Mouse (Mus musculus) left cerebral cortex, adult 9 months (tissue): ENCODE results near the gene Cend1.
A peak's percentile ranks its signal among the peaks of the same experiment; 100 is the strongest.

Experiments
- DNase-seq, 2 experiments: peaks; one replicate each; pipeline ENCODE4 v3.0.0; 2022; ENCODE audit warnings: low spot score in 2 of 2

Gene Cend1

GRCm38 (mm10) chr7:141443081-141443821 is 14.0 kb upstream of the Cend1 start:
- DNase-seq = no peak

- no peak for DNase-seq
Measured at GRCm38 (mm10) chr7:141442199-141442598, 12.9 kb upstream of the Cend1 start.

- DNase-seq = no peak
Measured at GRCm38 (mm10) chr7:141441460-141441859, 12.2 kb upstream of the Cend1 start.

GRCm38 (mm10) chr7:141440613-141441012 is 11.3 kb upstream of the Cend1 start:
- no peak for DNase-seq

- no peak for DNase-seq
Measured at GRCm38 (mm10) chr7:141439811-141440210, 10.5 kb upstream of the Cend1 start.

GRCm38 (mm10) chr7:141439140-141439679 is 9.9 kb upstream of the Cend1 start:
- no peak for DNase-seq

- no peak for DNase-seq
Measured at GRCm38 (mm10) chr7:141438201-141438968, 9.1 kb upstream of the Cend1 start.

GRCm38 (mm10) chr7:141437178-141438120 is 8.2 kb upstream of the Cend1 start, which contains the start of gene Slc25a22:
Gene Slc25a22, minus strand, starts transcription at chr7:141437892.
- DNase-seq = peak in 1 of 2 experiments; percentile 80

- no peak for DNase-seq
Measured at GRCm38 (mm10) chr7:141436523-141436892, 7.2 kb upstream of the Cend1 start.

- DNase-seq = no peak
Measured at GRCm38 (mm10) chr7:141435856-141436522, 6.7 kb upstream of the Cend1 start.

- DNase-seq = peak in 1 of 2 experiments; percentile 51
Measured at GRCm38 (mm10) chr7:141435129-141435855, 6.0 kb upstream of the Cend1 start.

GRCm38 (mm10) chr7:141434464-141434863 is 5.2 kb upstream of the Cend1 start:
- peak in 1 of 2 experiments; percentile 66 for DNase-seq

- DNase-seq = no peak
Measured at GRCm38 (mm10) chr7:141433517-141434400, 4.5 kb upstream of the Cend1 start.

- no peak for DNase-seq
Measured at GRCm38 (mm10) chr7:141432741-141433516, 3.6 kb upstream of the Cend1 start.

- no peak for DNase-seq
Measured at GRCm38 (mm10) chr7:141432186-141432611, 2.9 kb upstream of the Cend1 start.

- DNase-seq = no peak
Measured at GRCm38 (mm10) chr7:141431434-141432185, 2.3 kb upstream of the Cend1 start.

- no peak for DNase-seq
Measured at GRCm38 (mm10) chr7:141430585-141431240, 1.4 kb upstream of the Cend1 start.
